Mouse (Mus musculus): ENCODE measurements at regions not wholly inside any gene's neighbourhood (a gene's known extent, or its start where the extent isn't known, plus 50 kb on each side); places are given as distances from the start of the nearest gene placed in this dataset.

- ATAC-seq (ENCODE audit: poor library complexity, severe bottlenecking): no peak
Observed at GRCm38 (mm10) chr7:138640492-138641165, 205.2 kb upstream of the Ppp2r2d start.

GRCm38 (mm10) chr7:138639541-138639940 is 206.3 kb upstream of the Ppp2r2d start:
- ATAC-seq (ENCODE audit: poor library complexity, severe bottlenecking): no peak

GRCm38 (mm10) chr7:138626061-138626460 is 219.8 kb upstream of the Ppp2r2d start:
- no peak for ATAC-seq (ENCODE audit: poor library complexity, severe bottlenecking)

GRCm38 (mm10) chr7:138620896-138621655 is 223.5 kb upstream of the Tcerg1l start:
- ATAC-seq (ENCODE audit: poor library complexity, severe bottlenecking): no peak

GRCm38 (mm10) chr7:138620080-138620684 is 222.7 kb upstream of the Tcerg1l start:
- ATAC-seq (ENCODE audit: poor library complexity, severe bottlenecking): no peak

- ATAC-seq (ENCODE audit: poor library complexity, severe bottlenecking): peak; percentile 68
Observed at GRCm38 (mm10) chr7:138616468-138616867, 218.9 kb upstream of the Tcerg1l start.

GRCm38 (mm10) chr7:138609605-138610004 is 212.1 kb upstream of the Tcerg1l start:
- ATAC-seq (ENCODE audit: poor library complexity, severe bottlenecking): no peak

GRCm38 (mm10) chr7:138609124-138609523 is 211.6 kb upstream of the Tcerg1l start:
- ATAC-seq (ENCODE audit: poor library complexity, severe bottlenecking): no peak

GRCm38 (mm10) chr7:138606363-138606964 is 208.9 kb upstream of the Tcerg1l start:
- no peak for ATAC-seq (ENCODE audit: poor library complexity, severe bottlenecking)

- no peak for ATAC-seq (ENCODE audit: poor library complexity, severe bottlenecking)
Observed at GRCm38 (mm10) chr7:138605923-138606322, 208.4 kb upstream of the Tcerg1l start.

- ATAC-seq (ENCODE audit: poor library complexity, severe bottlenecking): no peak
Observed at GRCm38 (mm10) chr7:138601749-138602148, 204.2 kb upstream of the Tcerg1l start.

GRCm38 (mm10) chr7:138593344-138593743 is 195.8 kb upstream of the Tcerg1l start:
- ATAC-seq (ENCODE audit: poor library complexity, severe bottlenecking): no peak

GRCm38 (mm10) chr7:138567352-138567751 is 169.8 kb upstream of the Tcerg1l start:
- no peak for ATAC-seq (ENCODE audit: poor library complexity, severe bottlenecking)

GRCm38 (mm10) chr7:138551629-138552028 is 154.1 kb upstream of the Tcerg1l start:
- no peak for ATAC-seq (ENCODE audit: poor library complexity, severe bottlenecking)

GRCm38 (mm10) chr7:138547881-138548280 is 150.4 kb upstream of the Tcerg1l start:
- no peak for ATAC-seq (ENCODE audit: poor library complexity, severe bottlenecking)

GRCm38 (mm10) chr7:138538048-138538831 is 140.7 kb upstream of the Tcerg1l start:
- no peak for ATAC-seq (ENCODE audit: poor library complexity, severe bottlenecking)

GRCm38 (mm10) chr7:138526143-138526542 is 128.6 kb upstream of the Tcerg1l start:
- ATAC-seq (ENCODE audit: poor library complexity, severe bottlenecking): no peak

GRCm38 (mm10) chr7:138524936-138525335 is 127.4 kb upstream of the Tcerg1l start:
- ATAC-seq (ENCODE audit: poor library complexity, severe bottlenecking): no peak

- ATAC-seq (ENCODE audit: poor library complexity, severe bottlenecking): no peak
Observed at GRCm38 (mm10) chr7:138514171-138514570, 116.6 kb upstream of the Tcerg1l start.

GRCm38 (mm10) chr7:138505205-138505604 is 107.7 kb upstream of the Tcerg1l start:
- ATAC-seq (ENCODE audit: poor library complexity, severe bottlenecking): no peak

- no peak for ATAC-seq (ENCODE audit: poor library complexity, severe bottlenecking)
Observed at GRCm38 (mm10) chr7:138503986-138504385, 106.5 kb upstream of the Tcerg1l start.
